Mouse (Mus musculus) layer of hippocampus, adult 9-11 months (tissue): ENCODE measurements around the gene 3110082I17Rik.

ENCODE experiments used
- DNase-seq: peaks from one replicate; pipeline ENCODE4 v3.0.0; 2022

3110082I17Rik gene

DNA sequence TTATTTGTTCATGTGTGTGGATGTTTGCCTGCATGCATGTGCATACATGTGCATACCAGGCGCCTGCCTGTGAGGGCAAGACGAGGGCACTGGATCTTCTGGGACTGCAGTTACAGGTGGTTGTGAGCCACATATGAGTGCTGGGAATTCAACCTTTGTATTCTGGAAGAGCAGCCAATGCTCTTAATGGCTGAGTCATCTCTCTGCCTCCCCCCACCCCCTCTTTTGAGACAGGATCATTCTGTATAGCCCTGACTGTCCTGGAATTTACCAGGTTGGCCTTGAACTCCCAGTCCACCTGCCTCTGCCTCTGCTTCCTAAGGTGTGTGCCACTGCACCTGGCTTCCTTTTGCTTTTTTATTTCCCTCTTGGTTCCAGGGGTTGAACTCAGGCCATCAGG is 85.5 kb downstream of the 3110082I17Rik start:
- DNase-seq: no peak

DNA sequence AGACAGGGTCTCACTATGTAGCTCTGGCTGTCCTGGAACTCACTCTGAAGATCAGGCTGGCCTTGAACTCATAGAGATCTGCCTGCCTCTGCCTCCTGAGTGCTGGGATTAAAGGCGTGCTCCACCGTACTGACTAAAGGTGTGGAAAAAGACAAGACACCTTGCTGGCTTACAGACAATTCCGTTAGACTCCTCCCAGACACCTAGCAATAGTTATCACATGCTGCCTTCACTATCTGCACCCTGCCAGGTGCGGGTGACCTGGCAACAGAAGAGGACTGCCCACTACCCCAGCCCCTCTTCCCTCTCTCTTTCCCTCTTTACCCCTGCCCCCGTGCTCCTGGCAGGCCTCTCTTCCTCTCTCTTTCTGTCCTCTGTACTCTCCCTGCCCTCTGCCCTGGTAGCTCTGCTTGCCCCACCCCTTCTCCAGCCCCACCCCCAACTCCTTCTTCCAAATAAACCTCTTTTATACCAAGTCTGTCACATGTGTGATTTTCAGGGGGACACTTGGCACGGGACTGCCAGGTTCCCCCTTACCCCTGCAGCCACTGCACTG is 86.4 kb downstream of the 3110082I17Rik start:
- no peak for DNase-seq

DNA sequence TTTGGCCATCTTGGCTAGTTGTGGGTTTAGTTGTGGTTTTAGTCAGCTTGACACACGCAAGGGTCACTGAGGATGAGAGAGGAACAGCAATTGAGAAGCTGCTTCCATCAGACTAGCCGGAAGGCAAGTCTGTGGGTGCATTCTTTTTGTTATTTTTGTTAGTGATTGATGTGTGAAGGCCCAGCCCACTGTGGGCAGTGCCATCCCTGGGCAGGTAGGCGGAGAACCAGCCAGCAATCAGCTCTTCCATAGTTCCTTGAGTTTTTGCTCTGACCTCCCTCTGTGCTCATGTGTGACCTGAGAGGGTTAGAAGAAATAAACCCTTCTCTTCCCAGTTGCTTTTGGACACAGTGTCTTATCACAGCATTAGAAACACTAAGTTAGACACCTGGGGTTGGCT is 87.2 kb downstream of the 3110082I17Rik start:
- no peak for DNase-seq

DNA sequence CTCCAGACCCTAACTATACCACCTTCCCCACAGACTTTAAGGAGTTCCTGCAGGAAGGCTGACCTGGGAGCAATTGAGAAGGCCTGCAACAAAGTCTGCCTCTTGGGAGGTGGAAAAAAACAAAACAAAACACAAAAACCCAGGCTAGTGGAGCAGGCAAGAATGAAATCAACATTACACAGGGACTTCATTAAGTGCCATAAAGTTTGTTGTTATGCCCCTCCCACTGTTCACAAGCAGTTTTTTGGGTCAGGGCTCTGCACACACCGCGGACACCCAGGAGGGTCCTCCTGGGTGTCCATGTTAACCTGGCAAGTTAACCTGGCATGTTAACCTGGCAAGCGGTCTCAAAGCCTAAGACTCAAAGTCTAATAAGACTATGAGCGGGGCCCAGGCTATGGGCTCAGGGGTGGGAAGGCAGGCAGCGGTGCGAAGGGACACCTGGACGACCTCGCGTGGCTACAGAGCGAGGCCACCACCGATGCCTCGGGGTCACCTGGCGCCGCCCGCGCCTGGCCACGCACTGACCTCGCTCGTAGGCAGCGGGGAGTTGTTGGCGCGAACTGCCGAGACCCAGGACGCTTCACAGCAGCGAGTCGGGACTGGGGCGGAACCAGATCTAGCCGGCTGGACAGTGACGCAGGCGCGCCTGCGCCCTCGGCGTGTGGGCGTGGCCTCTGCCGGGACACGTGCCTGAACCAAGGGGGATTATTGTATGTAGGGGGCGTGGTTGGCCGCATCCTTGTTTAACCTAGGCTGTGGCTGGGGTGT is 88.5 kb downstream of the 3110082I17Rik start:
- DNase-seq: peak; percentile 93

DNA sequence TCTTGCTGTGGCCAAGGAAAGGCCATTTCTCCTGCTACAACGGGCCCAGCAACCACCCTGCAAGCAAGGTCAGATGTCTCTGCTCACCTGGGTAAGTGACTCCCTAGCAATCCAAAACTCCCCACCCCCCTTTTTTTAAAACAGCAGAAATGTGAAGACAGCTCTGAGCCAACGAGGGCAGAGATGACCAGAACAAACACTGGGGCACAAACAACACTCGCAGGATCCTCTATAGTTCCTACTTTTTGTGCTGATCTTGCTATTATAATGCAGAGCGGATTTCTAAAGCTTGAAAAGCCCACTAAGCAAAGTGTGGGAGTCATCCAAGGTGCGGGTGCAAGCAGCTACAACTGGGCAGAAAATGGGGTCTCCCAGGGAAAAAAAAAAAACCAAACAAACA is 89.2 kb downstream of the 3110082I17Rik start:
- DNase-seq: no peak

DNA sequence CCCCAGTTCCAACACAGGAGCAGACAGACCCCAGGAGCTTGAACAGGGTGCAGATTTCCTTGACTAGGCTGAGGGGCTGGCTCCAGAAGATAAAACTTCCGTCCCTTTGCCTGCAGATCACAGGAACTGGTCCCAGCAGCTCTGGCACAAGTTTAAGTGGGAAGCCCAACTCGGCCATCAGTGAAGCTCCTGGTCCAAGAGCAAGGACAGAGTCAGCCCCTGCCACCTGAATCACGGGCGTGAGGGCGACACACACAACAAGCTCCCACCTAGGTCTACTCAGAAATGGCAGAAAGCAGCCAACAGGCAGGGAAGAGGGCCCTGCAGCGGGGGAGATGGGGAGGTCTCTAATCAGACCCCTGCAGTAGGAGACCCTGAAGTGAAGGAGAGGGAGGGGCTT is 90.0 kb downstream of the 3110082I17Rik start:
- no peak for DNase-seq

DNA sequence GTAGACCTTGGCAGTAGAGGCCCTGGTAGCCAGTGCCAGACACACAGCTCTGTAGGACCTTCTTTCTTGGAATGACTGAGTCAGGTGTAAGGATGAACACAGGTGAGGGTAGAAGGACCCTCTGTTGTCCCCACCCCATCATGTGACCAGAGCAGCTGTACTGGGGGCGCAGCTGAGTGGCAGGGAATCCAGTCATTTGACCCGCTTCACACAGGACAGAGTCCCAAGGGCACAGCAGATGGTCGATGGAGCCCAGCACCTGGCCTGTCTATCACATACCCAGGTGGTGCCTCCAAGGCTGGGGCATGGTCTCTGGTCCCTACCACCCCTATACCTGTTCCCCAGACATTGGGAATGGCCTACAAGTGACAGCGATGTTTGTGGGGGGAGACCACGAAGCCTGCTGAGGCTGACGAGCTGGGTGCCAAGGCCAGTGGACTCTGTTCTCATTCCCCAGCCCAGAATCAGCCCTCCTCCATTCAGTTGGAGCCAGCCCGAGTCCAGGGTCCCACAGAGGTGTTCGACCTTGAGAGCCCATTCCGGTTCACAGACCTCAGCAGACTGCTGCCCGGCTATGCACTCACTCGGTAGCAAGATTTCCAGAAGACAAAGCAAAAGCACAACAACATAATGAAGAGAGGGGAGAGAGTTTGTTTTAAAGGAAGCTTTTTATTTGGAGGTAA is 91.5 kb downstream of the 3110082I17Rik start:
- DNase-seq: no peak

DNA sequence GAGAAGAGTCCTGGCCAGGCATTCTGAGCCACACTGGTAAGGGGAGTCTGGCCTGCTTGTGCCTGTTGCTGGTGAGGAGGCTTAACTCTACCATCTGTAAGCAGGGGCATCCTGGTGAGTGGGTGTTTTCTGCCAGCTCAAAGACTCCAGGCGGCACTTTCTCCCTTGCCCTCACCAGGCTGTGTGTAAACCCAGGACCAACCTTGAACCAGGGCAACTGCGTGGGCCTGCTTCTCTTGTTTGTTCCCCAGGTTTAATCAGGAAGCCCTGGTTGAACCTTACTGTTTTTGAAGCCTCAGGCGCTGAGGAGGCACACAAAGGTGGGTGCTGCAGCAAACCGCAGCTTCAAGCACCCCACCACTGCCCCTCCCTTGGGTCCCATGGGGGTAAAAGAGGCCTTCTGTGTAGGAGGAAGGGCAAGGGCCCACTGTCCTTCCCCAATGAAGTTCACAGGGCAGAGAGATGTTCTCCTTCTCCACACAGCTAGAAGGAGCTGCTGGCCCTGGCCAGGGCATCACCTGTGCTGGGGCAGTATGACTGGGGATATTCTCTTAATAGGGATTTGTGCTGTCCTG is 92.4 kb downstream of the 3110082I17Rik start:
- no peak for DNase-seq

DNA sequence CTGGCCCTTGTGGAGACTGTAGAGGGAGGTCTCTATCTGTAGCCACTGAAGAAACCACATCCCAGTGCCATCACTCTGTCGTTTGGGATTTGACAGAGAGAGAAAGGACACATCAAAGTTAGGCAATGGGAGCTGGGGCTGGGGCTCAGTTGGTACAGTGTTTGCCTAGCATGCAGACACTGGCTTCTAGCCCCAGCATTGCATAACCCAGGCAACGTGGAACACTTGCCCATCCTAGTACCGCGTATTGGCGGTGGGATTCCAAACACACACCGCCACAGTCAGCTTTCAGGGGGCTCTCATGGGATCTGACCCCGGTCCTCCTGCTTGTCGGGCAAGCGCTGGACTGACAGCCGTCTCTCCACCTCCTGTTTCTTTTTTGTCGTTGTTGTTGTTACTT is 93.8 kb downstream of the 3110082I17Rik start:
- DNase-seq: no peak

DNA sequence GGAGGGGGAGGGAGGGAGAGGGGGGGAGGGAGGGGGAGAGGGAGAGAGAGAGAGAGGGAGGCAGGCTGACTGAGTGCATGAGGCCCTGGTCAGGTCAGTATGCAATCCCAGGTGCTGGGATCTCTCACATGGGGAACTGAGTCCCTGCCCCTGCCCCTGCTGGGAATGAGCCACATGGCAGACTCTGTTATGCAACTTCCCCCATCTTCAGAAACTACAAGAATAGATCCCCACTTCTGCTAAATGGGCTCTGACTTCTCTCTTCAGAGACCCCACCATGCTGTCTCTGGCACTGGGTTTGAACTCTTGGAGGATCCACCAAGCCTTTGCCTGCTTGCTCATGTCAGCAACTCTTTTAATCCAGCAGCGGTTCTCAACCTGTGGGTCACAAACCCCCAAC is 94.5 kb downstream of the 3110082I17Rik start:
- peak; percentile 85 for DNase-seq

DNA sequence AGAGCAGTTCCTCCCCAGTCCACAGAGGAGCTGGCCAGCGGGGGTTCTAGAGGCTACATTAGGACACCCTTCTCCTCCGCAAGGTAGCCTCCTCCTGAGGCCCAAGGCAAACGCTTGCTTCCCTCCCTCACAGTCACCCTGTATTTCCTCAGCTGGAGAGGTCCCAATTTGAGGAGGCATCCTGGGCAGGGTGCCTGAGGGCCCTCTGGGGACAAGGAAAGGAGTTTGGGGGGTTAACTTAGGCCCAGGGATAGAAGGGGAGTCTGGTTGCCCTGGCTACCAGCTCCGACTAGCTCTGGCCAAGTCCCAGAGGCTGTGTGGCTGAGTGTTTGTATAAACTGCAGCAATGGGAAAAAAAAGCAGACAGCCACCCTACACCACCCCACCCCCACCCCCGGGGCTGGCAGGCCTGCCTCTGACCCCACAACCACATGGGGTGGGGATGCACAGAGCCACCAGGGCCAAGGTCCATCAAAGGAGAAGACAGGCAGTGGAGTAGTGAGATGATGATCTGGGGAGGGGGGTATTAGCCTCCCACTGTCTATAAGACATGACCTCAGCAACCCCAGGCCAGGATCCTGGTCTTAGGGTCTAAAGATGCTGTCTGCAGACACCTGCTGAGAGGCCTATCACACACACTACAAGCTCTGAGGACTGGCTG is 95.3 kb downstream of the 3110082I17Rik start:
- no peak for DNase-seq

DNA sequence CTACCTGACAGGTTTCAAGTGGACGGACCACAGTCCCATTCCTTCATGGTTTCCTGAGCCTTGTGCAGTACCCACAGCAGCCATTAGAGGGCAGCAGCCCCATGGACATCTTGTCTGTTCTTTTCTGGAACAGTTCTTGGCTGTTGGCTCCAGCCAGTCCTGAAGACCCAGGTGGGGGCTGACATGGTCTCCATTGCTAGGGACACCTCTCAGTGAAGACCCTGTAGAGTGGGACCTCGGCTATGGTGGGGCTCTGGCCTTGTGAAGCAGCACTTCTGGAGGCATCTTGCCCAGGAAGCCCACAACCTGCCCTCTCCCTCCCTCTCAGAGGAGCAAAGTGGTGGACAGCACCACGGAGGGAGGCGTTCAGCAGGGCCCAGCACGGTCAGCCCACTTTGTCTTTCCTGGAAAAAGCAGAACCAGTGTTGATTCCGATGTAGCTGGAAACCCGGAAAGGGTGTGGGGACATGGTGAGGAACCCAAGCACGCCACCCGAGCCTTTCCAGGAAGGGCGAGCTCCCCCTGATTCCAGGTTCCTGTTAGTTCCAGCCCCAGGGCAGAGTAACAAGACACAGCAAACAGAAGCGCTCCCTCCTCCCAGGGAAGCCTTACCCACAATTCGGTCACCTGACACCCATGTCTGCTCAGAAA is 95.9 kb downstream of the 3110082I17Rik start:
- peak; percentile 81 for DNase-seq

DNA sequence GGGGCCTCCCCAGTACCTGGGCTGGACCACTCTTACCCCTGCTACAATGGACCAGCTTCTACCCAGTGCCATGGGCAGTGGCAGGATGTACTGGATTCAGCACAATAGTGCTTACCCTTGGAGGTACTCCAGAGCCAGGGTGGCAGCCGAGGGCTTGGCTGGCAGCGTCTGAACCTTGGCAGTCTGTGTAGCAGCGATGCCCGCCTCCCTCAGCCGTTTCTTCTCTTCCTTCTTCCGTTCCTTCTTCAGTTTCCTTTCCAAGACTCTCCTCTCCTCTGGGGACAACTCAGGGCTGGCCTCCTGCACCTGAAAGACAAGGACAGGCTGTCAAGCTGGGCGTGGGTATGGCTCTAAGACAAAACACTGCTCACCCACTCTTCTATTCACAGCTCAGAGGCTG is 96.5 kb downstream of the 3110082I17Rik start:
- DNase-seq: no peak

DNA sequence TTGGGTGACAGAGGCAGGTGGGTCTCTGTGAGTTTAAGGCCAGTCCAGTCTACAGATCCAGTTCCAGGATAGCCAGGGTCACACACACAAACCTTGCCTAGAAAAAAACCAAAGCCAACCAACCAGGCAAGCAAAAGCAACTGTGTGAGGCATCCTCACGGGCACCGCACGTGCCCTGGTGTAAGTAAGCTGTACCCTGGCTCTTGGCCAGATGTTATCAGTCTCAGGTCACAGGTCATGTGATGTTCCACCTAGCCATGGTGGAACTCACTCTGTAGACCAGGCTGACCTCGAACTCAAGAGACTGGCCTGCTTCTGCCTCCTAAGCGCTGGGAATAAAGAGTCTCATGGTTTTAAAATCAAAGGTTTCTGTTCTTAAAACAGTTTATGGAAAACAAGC is 101.1 kb downstream of the 3110082I17Rik start:
- DNase-seq: no peak

DNA sequence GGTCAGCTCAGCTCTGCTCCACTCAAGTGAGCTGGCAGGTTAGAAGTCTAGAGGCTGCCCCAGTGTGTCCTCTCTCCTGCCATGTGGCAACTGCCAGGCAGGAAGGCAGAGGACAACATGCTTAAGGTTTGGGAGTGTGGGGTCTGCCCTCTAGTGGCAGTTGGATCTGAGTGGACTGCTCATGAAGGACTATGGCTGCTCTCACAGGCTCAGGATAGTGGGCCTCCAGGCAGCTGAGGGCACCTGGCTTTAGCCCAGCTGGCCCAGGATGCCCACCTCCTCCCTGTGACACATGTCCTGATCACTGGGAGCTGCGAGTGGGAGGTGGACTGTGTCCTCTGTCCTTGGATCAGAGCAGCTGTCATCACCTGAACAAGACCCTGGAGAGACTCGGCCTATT is 101.7 kb downstream of the 3110082I17Rik start:
- no peak for DNase-seq

DNA sequence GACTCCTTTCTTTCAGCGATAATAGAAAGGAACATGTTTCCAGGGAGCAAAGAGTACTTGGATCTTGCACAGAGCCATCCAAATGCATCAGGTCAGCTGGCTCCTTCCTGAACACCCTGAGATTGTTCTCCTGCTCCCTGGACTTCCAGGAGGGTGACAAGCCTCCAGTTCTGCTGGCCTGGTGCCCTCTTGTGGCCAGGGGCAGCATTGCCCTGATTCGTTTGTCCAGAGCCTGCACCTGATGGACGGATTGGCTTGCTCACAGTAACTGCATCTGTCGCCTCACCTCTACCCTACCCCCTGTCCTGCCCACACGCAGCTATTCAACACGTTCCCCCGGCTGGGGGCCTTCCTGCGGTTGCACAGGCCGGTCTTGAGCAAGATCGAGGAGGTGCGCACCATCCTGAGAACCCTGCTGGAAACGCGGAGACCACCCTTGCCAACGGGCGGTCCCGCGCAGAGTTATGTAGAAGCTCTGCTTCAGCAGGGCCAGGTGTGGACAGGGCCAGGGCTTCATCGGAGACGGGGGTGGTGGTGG is 105.0 kb downstream of the 3110082I17Rik start:
- DNase-seq: peak; percentile 73

DNA sequence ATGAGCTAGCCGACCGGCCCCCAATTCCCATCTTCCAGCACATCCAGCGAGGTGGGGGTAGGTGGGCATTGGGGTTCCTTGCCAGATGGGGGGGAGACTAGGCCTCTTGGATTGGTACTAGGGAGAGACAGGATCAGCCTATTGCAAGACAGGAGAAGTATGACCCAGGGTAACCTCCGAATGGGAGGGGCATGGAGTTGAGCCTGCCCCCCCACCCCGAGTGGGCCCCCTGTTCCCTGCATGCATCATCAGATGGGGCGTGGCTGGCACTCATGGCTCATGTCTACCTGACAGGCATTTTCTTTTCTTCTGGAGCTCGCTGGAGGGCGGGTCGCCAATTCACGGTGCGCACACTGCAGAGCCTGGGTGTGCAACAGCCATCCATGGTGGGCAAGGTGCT is 106.4 kb downstream of the 3110082I17Rik start:
- DNase-seq: no peak

DNA sequence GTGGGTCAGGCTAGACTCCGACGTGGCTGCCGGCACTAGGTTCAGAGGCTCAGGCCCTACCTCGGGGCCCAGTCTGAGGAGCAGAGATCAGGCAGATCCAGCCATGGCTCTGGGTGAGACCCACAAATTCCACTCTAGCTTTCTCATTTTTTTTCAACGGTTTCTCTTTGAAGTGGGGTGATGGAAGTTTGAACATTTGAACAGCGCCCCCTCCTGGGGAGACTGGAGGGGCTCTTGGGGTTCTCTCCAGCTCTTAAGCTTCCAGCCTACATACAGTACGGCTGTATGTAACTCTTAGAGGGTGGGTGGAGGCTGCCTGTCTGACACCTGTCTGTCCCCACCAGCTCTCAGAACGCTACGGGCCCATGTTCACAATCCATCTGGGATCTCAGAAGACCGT is 106.8 kb downstream of the 3110082I17Rik start:
- DNase-seq: no peak

DNA sequence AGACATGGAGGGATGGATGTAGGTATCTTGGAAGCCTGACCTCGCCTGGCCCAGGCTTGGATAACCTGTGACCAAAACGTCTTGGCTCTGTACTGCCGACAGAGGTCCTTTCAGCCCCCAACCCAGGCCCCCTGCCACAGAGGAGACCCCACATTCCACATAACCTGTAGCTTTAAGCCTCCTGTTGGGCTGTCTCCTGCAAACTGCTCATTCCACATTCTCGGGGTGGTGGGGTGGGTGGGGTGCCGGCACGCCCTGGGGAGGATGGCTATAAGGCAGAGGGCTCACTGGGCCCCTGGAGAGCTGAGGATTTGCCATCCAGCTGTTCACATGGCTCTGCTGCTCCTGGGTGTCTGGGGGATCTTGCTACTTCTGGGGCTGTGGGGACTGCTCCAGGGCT is 108.0 kb downstream of the 3110082I17Rik start, which contains the start of gene Cyp2w1:
Gene Cyp2w1, plus strand, starts transcription at position 301 of the 400 bp plus-strand sequence.
- DNase-seq: no peak

DNA sequence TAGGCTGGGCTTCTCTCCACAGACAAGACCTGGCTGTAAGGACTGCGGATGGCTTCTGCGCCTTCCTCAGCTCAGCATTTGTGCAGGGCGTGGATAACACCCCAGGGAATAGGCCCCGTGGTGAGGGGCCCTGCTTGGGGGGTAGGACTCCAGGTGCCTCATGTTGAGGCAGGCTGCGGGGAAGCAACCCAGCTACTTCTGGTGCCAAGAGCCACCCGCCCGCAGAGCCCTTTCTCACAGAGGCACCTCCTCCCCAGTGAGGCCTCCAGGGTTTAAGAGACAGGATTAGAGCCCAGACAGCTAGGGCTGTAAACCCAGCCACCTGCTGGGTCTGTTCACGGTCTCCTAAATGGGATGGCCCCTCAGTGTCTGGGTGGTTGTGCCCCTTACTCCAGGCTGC is 108.7 kb downstream of the 3110082I17Rik start:
- no peak for DNase-seq

DNA sequence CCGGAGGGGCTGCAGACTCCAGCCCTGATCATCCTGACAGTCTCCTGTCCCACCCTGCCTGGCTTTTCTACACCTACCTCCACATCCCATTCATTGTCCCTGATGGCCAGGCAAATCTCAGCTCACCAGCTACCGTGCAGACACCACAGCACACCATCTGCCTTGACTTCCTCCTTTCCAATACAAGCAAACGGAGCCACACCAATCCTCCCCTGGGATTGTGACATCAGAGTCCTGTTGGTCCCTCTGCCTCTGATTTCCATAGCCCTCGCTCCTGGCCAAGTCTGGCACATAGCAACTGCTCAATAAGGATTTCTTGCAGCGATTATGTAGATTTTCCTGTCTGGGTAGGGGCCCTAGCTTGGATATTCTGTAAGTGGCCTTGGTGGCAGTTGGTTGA is 109.2 kb downstream of the 3110082I17Rik start, which contains the start of gene Cox19:
Gene Cox19, minus strand, starts transcription at position 285 of the 400 bp plus-strand sequence.
- DNase-seq: no peak

DNA sequence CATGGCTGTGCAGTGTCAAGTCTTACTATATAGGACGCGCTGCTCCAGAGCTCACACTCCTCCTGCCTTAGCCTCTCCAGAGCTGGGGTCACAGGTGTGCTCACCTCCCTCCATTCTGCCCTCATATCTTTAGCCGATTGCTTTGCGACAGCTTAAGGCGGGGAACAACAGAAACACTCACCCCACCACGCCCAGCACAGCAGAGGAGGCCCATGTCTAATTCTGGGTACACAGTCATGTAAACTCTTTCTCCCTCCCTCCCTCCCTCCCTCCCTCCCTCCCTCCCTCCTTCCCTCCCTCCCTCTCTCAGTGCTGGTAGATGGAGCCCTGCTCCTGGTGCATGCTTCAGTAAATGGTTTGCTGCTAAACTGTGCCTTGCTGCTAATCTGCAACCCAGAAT is 110.6 kb downstream of the 3110082I17Rik start:
- no peak for DNase-seq
